Mouse (Mus musculus) gastrocnemius, postnatal 10 days (tissue): ENCODE measurements at regions not wholly inside any gene's neighbourhood (a gene's known extent, or its start where the extent isn't known, plus 50 kb on each side); places are given as distances from the start of the nearest gene placed in this dataset.
"Not testable (repeated sequence)": the region's sequence is repeated elsewhere in the genome, so short reads cannot be mapped to it uniquely, and the experiment has no call there.

Source experiments
- DNase-seq: peaks from one replicate; pipeline ENCODE4 v3.0.0; 2021; ENCODE audit warnings: mixed read lengths

GRCm38 (mm10) chr10:27761402-27761801, 141.8 kb upstream of the Lama2 start:
- DNase-seq, result peak; percentile 8

- no peak for DNase-seq
Measured at GRCm38 (mm10) chr10:27802368-27802767, 182.8 kb upstream of the Lama2 start.

GRCm38 (mm10) chr10:27809539-27809938, 190.0 kb upstream of the Lama2 start:
- DNase-seq, result no peak

GRCm38 (mm10) chr10:27825671-27826070, 206.1 kb upstream of the Lama2 start:
- not testable (repeated sequence) for DNase-seq

- no peak for DNase-seq
Measured at GRCm38 (mm10) chr10:27828346-27828745, 208.8 kb upstream of the Lama2 start.

GRCm38 (mm10) chr10:27838666-27839065, 219.1 kb upstream of the Lama2 start:
- DNase-seq, result no peak

GRCm38 (mm10) chr10:27841042-27841709, 221.6 kb upstream of the Lama2 start:
- no peak for DNase-seq

- no peak for DNase-seq
Measured at GRCm38 (mm10) chr10:27843010-27843409, 223.5 kb upstream of the Lama2 start.

GRCm38 (mm10) chr10:27863625-27864024, 211.0 kb upstream of the Ptprk start:
- no peak for DNase-seq

- no peak for DNase-seq
Measured at GRCm38 (mm10) chr10:27880867-27881266, 193.8 kb upstream of the Ptprk start.

- no peak for DNase-seq
Measured at GRCm38 (mm10) chr10:27891778-27892512, 182.7 kb upstream of the Ptprk start.

GRCm38 (mm10) chr10:27916406-27916805, 158.2 kb upstream of the Ptprk start:
- DNase-seq, result no peak

GRCm38 (mm10) chr10:27927266-27927665, 147.4 kb upstream of the Ptprk start:
- DNase-seq, result no peak

GRCm38 (mm10) chr10:27942136-27942535, 132.5 kb upstream of the Ptprk start:
- DNase-seq, result no peak

- DNase-seq, result no peak
Measured at GRCm38 (mm10) chr10:27949127-27949526, 125.5 kb upstream of the Ptprk start.

- DNase-seq, result no peak
Measured at GRCm38 (mm10) chr10:27968202-27968601, 106.4 kb upstream of the Ptprk start.

- DNase-seq, result no peak
Measured at GRCm38 (mm10) chr10:27984047-27984446, 90.6 kb upstream of the Ptprk start.

GRCm38 (mm10) chr10:27985068-27985467, 89.6 kb upstream of the Ptprk start:
- no peak for DNase-seq

- DNase-seq, result no peak
Measured at GRCm38 (mm10) chr10:27987026-27987425, 87.6 kb upstream of the Ptprk start.

GRCm38 (mm10) chr10:27988066-27988465, 86.6 kb upstream of the Ptprk start:
- DNase-seq, result no peak

GRCm38 (mm10) chr10:27990359-27991056, 84.1 kb upstream of the Ptprk start:
- DNase-seq, result no peak

- no peak for DNase-seq
Measured at GRCm38 (mm10) chr10:27991057-27991365, 83.6 kb upstream of the Ptprk start.

GRCm38 (mm10) chr10:27994376-27995034, 80.1 kb upstream of the Ptprk start:
- DNase-seq, result no peak
